ENCODE assay signal across 8 mouse cellular contexts in genomic region chr10:52690334-52690991, GRCm38 (mm10). TPM values are rescaled to one million over a fixed set of nuclear protein-coding genes. Genes with fewer than 3 reads are reported as not detected.
DNase-seq lines count a peak whose midpoint lies in the region; ATAC-seq lines count a peak whose summit lies in the region.

Gene Slc35f1 (plus strand): TSS chr10:52690533.

- ATAC-seq in forebrain, embryonic 15.5 days (replicated peaks): peak; percentile 94
- peak; percentile 87 for ATAC-seq in lung, embryonic 15.5 days (ENCODE audit: borderline replicate concordance, extremely low read depth, low FRiP score, low TSS enrichment)

- H3K9me3 ChIP-seq in forebrain, embryonic 15.5 days: no peaks in the 10 kb centered on the region
- H3K9me3 ChIP-seq in hindbrain, embryonic 10.5 days: peaks cover 4% of the 10 kb centered on the region; the same call in 1 of the 2 replicates
- H3K9me3 ChIP-seq in lung, embryonic 15.5 days: no peaks in the 10 kb centered on the region

- peak within 1 kb of the TSS; percentile 74 for H3K4me2 ChIP-seq in forebrain, embryonic 15.5 days (replicated peaks)
- peak within 1 kb of the TSS; percentile 97 for H3K4me2 ChIP-seq in lung, embryonic 15.5 days

- peak within 1 kb of the TSS; percentile 91 for H3K4me3 ChIP-seq in forebrain, embryonic 15.5 days
- H3K4me3 ChIP-seq in hindbrain, embryonic 10.5 days: peak within 1 kb of the TSS; percentile 88
- peak within 1 kb of the TSS; percentile 70 for H3K4me3 ChIP-seq in lung, embryonic 15.5 days

- H3K27me3 ChIP-seq in forebrain, embryonic 15.5 days: no peaks in the 10 kb centered on the region
- 0 out of 2 replicates have a peak, but pooled peaks cover 5% of the 10 kb centered on the region for H3K27me3 ChIP-seq in hindbrain, embryonic 10.5 days (ENCODE audit: insufficient read depth, poor library complexity, severe bottlenecking)
- peaks cover 9% of the 10 kb centered on the region for H3K27me3 ChIP-seq in lung, embryonic 15.5 days

- 0% methylated on average over 53 of the region's 54 CpGs for WGBS in forebrain, embryonic 15.5 days
- under 1% methylated on average over 54 of the region's 54 CpGs for WGBS in hindbrain, embryonic 10.5 days
- under 1% methylated on average over 49 of the region's 54 CpGs for whole genome bisulfite sequencing in lung, embryonic 15.5 days

- H3K9ac ChIP-seq in forebrain, embryonic 15.5 days (replicated peaks): peak within 1 kb of the TSS; percentile 97
- H3K9ac ChIP-seq in lung, embryonic 15.5 days: peak within 1 kb of the TSS; percentile 64

- H3K27ac ChIP-seq in forebrain, embryonic 15.5 days (replicated peaks): peak within 1 kb of the TSS; percentile 94
- peak within 1 kb of the TSS; percentile 96 for H3K27ac ChIP-seq in hindbrain, embryonic 10.5 days
- peak within 1 kb of the TSS; percentile 59 for H3K27ac ChIP-seq in lung, embryonic 15.5 days

- no peaks in the 10 kb centered on the region for H3K36me3 ChIP-seq in forebrain, embryonic 15.5 days
- 0 out of 2 replicates have a peak, but pooled peaks cover 3% of the 10 kb centered on the region for H3K36me3 ChIP-seq in hindbrain, embryonic 10.5 days
- no peaks in the 10 kb centered on the region for H3K36me3 ChIP-seq in lung, embryonic 15.5 days

- peak; percentile 73 for DNase-seq in WW6 (ENCODE audit: low read depth, low spot score)
- peak; percentile 23 for DNase-seq in cerebellum, adult 11-12 months
- DNase-seq in hindbrain, embryonic 10.5 days (ENCODE audit: low spot score): peak; percentile 91
- DNase-seq in layer of hippocampus, adult 8-10 months (ENCODE audit: low spot score in 2 of 2): peak; percentile 46 to 66
- DNase-seq in retina, postnatal 7 days (ENCODE audit: low read depth, low spot score): peak; percentile 76
- no peak for DNase-seq in spleen, adult 18-20 months

- H3K4me1 ChIP-seq in forebrain, embryonic 15.5 days: peaks cover 14% of the 10 kb centered on the region
- H3K4me1 ChIP-seq in hindbrain, embryonic 10.5 days (replicated peaks): peaks cover 13% of the 10 kb centered on the region
- H3K4me1 ChIP-seq in lung, embryonic 15.5 days: peaks cover 9% of the 10 kb centered on the region; the same call in 1 of the 2 replicates

RNA-seq across cellular contexts. Expression of gene Slc35f1, which starts in this region (rescaled TPM):
- 38.2 and 40.1 TPM in 2 replicates for polyA plus RNA-seq in forebrain, embryonic 15.5 days (2015; fragmentation: Nextera tagmentation; extraction: Ambion mirVana)
- polyA plus RNA-seq in hindbrain, embryonic 10.5 days (2016; fragmentation: Nextera tagmentation; extraction: Ambion mirVana): 8.4 and 12.6 TPM in 2 replicates
- total RNA-seq in layer of hippocampus, adult 8-10 months (2022): 10 to 100 TPM; 31.8 to 38.6 (median 35.0) TPM
- 1.4 and 1.7 TPM in 2 replicates for polyA plus RNA-seq in lung, embryonic 15.5 days (2015; fragmentation: Nextera tagmentation; extraction: Ambion mirVana)

Comparison
In these comparisons a context has a peak if more than half of its experiments do, and no peak if none do; other contexts are left out.
1. DNase-seq: peak in WW6 (single experiment), cerebellum, adult 11-12 months (single experiment), hindbrain, embryonic 10.5 days (single experiment), layer of hippocampus, adult 8-10 months (2 of 2) and retina, postnatal 7 days (single experiment); none in spleen, adult 18-20 months (0 of 2).
2. Peak in every context shown above with its lines, with median percentiles within 50 percentile points of each other: H3K27ac ChIP-seq and H3K4me3 ChIP-seq.